Mouse (Mus musculus) megakaryocyte-erythroid progenitor cell, adult 5-6 weeks (primary cell): ENCODE results near the gene Magi2. TPM values are rescaled to one million over a fixed set of nuclear protein-coding genes. Genes with fewer than 3 reads are reported as not detected.

Experiments
- ATAC-seq: replicated peaks from 2 replicates; pipeline ENCODE4 v1.8.0; 2016; ENCODE audit warnings: mild to moderate bottlenecking, inconsistent platforms; ENCODE audit not compliant: severe bottlenecking, poor library complexity, low FRiP score, low TSS enrichment
- total RNA-seq, 2 experiments: library from RNA; stranded (forward) in 1 of 2; stranded (reverse) in 1 of 2; fragments of 200-1000, 215-1000 nt in 1 of 2; fragments of >200 nt in 1 of 2; fragmentation: Nextera tagmentation in 1 of 2; gene quantifications; 2 replicates each; pipeline ENCODE4 v1.2.3; 2014 to 2017

The Magi2 gene
- total RNA-seq, 2 experiments from 2014 or later, result 0.23 to 0.52 TPM

- ATAC-seq, result no peak
These were observed 439.6 kb downstream of the Magi2 start for GRCm38 (mm10) chr5:19666416-19666815.

- ATAC-seq, result no peak
These were observed 490.5 kb downstream of the Magi2 start for GRCm38 (mm10) chr5:19717296-19717695.

DNA sequence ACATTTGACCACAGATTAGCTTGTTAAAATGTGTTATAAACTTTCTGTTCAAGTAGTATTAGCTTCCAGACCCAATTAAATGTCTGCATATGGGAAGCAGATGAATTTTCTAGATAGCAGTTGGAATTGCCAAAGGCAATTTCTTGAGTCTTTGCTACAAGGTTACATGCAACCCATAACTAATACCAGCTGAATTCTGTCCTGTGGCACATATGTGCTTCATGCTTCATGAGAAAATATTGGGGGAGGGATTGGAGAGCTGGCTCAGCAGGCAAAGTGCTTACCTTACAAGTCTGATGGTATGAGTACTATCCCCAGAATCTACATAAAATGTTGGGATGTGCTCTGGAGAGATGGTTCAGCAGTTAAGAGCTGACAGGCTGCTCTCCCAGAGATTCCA lies 499.4 kb downstream of the Magi2 start:
- no peak for ATAC-seq

DNA sequence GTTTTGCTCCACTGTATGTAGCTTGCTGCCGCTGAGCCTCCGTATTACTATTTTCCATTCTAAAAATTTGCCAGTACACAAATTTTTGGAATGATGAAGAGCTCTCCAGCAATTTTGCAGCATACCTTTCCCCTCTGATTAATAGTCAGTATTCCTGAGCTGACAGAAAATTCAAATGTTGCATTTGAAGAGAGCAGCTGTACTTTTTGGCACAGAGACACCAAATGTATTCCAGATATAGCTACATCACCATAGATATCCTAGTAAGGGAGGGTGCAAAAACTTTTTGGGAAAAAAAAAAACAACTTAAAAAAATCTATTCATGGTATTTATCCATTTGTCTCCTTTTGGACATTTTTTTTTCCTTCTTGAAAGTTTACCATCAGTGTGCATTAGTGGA lies 518.5 kb downstream of the Magi2 start:
- no peak for ATAC-seq

DNA sequence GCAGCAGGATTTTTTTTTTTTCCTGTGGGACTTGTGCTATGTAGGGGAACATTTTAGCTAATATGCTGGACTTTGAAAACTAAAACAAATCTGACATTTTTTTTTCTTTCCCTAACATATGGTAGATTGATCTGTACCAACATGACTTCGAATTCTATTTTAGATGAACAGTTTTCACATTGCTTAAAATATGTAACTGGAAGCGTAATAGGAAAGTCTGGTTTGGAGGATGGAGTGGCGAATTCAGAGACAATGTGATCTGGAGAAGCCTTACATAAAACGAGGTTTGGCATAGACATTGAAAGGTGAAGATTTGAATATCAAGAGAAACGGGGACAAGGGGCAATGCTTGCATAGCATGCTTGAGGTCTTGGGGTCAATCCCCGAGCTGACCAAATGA lies 519.1 kb downstream of the Magi2 start:
- no peak for ATAC-seq

GRCm38 (mm10) chr5:19746865-19747514 lies 520.2 kb downstream of the Magi2 start:
- no peak for ATAC-seq

DNA sequence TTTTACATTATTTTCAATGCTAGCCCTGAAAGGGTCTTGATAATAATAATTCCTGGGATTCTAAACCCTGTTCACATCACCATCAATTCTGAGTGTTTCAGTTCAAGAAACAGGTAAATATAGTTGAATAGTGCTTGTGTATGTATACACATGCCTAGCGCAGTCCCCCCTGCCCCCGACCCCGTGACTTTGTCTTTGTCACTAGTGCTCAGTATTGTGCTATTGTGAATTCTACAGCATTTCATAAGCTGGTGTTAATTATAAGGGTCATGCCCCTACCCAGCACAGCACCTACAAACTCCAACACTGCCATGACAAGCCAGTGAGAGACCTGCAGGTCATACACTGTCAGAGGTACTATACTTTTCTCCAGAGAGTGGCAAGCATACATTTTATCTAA lies 520.8 kb downstream of the Magi2 start:
- ATAC-seq, result no peak

GRCm38 (mm10) chr5:19779224-19779623 lies 552.4 kb downstream of the Magi2 start:
- no peak for ATAC-seq

- ATAC-seq, result no peak
These were observed 553.2 kb downstream of the Magi2 start for GRCm38 (mm10) chr5:19780076-19780475.

DNA sequence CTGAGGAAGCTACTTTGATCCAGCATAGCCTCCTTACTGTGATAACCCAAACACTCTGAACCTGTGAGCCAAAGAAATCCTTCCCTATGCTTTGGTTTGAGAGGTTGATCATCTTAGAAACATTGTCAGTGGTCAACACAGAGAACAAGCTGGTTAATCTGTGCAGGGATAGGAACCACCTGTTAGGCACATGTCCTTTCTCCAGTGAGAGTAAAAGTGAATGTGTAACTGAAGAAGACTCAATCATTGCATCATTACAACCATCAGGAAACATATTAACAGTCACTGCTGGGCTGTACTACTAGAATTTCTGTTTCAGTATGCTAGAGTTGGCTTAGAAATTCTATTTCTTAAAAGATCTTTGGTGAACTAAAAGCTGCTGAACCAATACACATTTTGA lies 558.5 kb downstream of the Magi2 start:
- no peak for ATAC-seq

DNA sequence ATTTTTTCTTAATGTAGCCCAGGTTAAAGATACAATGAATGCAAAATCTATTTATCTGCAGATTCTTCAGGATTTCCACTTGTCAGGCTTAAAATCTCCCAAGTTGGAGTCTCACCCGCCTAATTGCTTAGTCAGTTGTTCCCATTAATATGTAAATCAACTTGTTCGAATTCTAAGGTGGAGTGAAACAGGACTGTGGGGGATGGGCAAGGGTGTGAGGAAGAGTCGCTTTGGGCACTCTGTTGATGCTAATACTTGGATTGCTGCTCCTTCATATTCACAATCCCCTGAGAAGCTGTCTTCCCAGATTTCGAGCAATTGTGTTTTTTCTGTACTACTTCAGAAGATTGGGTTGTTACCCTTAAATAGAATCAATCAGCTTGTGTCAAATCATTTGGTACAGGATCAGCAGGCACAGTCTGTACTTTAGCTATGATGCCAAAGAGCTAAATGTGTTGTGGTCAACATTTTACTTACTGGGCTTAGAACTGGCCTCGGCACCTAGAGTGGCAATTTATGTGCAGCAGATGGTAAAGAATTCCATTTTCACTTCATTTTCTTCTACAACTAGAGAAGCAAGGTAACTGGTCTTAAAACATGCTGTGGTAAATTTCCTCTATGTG lies 560.8 kb downstream of the Magi2 start:
- no peak for ATAC-seq

DNA sequence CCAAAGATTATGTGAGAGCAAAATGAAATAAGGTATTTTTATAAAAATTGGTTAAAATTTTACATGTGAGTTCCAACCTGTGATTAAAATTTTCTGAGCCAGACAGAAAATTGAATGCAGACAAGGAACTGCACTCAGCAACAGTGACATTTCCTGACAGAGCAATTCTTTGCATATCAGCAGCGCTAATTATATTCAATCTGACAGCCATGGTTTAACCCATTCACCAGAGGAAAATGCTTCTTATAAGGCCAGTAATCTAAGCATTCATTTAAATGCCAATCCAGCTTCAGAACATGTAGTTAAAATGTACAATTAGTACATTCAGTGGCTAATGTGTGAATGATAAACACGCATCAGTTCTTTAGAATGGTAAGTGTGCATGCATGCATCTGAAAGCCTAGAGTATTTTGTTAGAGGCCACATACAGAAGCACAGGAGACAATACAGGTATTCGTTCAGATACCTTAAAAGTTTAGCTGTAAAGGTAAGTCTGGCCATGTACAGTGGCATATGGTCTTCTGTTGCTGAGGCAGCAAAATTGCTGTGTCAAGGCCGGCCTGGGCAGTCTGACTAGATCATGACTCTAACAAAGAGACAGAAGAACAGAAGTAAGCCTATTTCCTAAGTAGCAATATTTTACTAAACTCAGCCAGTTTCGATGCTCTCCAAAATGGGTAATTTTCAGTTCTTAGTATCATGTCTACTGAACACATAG lies 576.4 kb downstream of the Magi2 start:
- no peak for ATAC-seq

GRCm38 (mm10) chr5:19822502-19822901 lies 595.7 kb downstream of the Magi2 start:
- no peak for ATAC-seq

DNA sequence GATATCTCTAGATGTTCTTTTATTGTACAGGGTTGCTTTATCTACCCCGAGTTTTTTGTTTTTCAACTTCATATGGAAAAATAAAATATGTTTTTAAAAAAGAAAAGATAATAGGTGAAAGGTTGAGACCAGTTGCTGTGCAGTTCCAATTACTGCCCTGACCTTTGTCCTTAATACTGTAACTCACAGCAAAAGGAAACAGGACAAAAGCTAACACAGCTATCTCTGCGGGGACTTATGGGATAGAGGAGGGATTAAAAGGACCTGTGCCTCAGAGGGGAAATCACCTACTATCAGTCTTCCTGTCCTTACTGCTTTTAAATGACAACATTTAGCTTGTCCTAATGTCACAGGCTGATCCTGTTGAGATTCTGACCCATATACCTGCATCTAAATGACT lies 599.1 kb downstream of the Magi2 start:
- ATAC-seq, result no peak

DNA sequence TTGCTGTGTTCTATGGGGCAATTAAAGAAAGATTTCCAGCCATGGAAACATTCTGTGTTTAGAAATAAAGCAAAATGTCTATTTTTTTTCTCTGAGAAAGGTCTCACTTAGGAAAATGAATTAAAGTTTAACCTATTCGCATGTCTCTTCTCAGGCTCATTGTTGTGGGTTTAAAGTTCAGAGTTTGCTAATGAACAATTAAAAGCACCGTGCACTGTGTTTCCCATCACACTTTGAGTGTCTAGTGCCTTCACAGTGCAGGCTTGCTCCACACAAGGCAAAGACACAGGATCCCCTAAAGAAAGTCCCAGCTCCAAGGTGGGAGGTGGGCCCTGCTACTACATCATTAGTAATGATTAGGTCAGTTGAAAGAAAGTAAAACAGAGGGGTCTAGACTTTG lies 602.5 kb downstream of the Magi2 start:
- ATAC-seq, result no peak

DNA sequence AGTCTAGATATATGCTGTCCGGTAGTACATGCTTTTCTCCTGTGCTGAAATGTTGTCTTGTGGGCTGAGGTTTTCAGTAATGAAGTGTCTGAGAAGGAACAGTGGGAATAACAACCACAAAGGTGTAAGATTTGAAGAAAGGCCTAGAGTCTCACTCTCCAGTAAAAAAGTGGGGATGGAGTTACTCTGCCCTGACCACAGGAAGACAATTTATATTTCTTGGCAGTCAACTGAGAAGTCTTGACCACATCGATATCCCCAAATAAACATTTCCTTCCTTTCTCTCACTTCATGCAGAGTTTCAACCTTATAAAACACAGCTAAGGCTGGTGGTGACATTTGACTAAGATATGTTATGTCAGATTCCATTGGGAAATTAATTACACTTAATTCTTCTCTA lies 636.0 kb downstream of the Magi2 start:
- ATAC-seq, result no peak

- ATAC-seq, result no peak
These were observed 643.6 kb downstream of the Magi2 start for GRCm38 (mm10) chr5:19870406-19870805.

GRCm38 (mm10) chr5:19891693-19892092 lies 664.9 kb downstream of the Magi2 start:
- ATAC-seq, result no peak

GRCm38 (mm10) chr5:19895893-19896292 lies 669.1 kb downstream of the Magi2 start:
- no peak for ATAC-seq

DNA sequence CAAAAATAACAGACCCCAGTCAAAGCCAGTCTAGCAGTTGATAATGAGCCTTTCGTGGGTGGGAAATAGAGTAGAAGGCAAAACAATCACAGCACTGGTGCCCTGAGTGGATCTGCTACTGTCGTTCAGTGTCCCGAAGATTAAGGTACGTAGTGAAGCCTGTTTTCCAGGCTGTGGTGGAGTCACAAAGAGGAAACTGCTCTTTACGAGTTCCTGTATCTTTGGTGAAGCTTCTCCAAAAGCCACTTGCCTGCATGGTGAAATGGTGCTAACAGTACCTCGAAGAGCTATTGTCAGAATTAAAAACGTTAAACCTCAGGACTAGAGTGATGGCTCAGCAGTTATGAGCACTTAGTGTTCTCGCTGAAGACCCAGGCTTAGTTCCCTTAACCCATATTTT lies 674.8 kb downstream of the Magi2 start:
- no peak for ATAC-seq

GRCm38 (mm10) chr5:19906636-19907035 lies 679.8 kb downstream of the Magi2 start:
- no peak for ATAC-seq
